Mouse (Mus musculus): ENCODE data around the gene Was. TPM values are rescaled to one million over a fixed set of nuclear protein-coding genes. Genes with fewer than 3 reads are reported as not detected.

The Was gene
- polyA plus RNA-seq (2012; rRNA removed): 3.2 TPM in 2 replicates

GRCm38 (mm10) chrX:8090346-8090953, at the start of gene Was:
Was (minus strand) TSS chrX:8090498.

GRCm38 (mm10) chrX:8132017-8132976, 42.0 kb upstream of the Was start, which contains the start of gene Wdr13:
Wdr13 (minus strand) TSS chrX:8132892.

GRCm38 (mm10) chrX:8074430-8075014, 15.8 kb downstream of the Was start, which contains the start of gene Suv39h1:
Suv39h1 (minus strand) TSS chrX:8074760.

Other genes starting within 250 kb of the Was start
- 27.6 and 29.9 TPM in 2 replicates for gene Otud5, start 249.1 kb downstream of the Was start, polyA plus RNA-seq (2012; rRNA removed)
- gene Pim2, start 212.2 kb downstream of the Was start, polyA plus RNA-seq (2012; rRNA removed): 16.5 and 18.2 TPM in 2 replicates
- 129 and 132 TPM in 2 replicates for gene Slc35a2, start 206.5 kb downstream of the Was start, polyA plus RNA-seq (2012; rRNA removed)
- gene Pqbp1, start 191.2 kb downstream of the Was start, polyA plus RNA-seq (2012; rRNA removed): 53.7 and 69.5 TPM in 2 replicates
- 41.8 and 57.6 TPM in 2 replicates for gene Timm17b, start 191.1 kb downstream of the Was start, polyA plus RNA-seq (2012; rRNA removed)
- not detected in 2 replicates for gene Gm10491, start 182.7 kb downstream of the Was start, polyA plus RNA-seq (2012; rRNA removed)
- not detected in 2 replicates for gene Gm10490, start 181.0 kb downstream of the Was start, polyA plus RNA-seq (2012; rRNA removed)
- 1.9 and 2.3 TPM in 2 replicates for gene Pcsk1n, start 170.7 kb downstream of the Was start, polyA plus RNA-seq (2012; rRNA removed)
- gene Eras, start 161.9 kb downstream of the Was start, polyA plus RNA-seq (2012; rRNA removed): not detected in 2 replicates
- 51.2 and 62.0 TPM in 2 replicates for gene Hdac6, start 142.6 kb downstream of the Was start, polyA plus RNA-seq (2012; rRNA removed)
- gene Gata1, start 112.4 kb downstream of the Was start, polyA plus RNA-seq (2012; rRNA removed): 8.0 and 9.2 TPM in 2 replicates
- not detected in 2 replicates for gene Glod5, start 72.0 kb downstream of the Was start, polyA plus RNA-seq (2012; rRNA removed)
- gene Suv39h1, start 15.7 kb downstream of the Was start, polyA plus RNA-seq (2012; rRNA removed): 19.6 and 26.9 TPM in 2 replicates
- gene Wdr13, start 42.4 kb upstream of the Was start, polyA plus RNA-seq (2012; rRNA removed): 259 and 304 TPM in 2 replicates
- gene Rbm3, start 55.4 kb upstream of the Was start, polyA plus RNA-seq (2012; rRNA removed): 79.2 and 93.2 TPM in 2 replicates
- gene Tbc1d25, start 85.7 kb upstream of the Was start, polyA plus RNA-seq (2012; rRNA removed): 17.5 and 20.1 TPM in 2 replicates
- 75.7 and 80.8 TPM in 2 replicates for gene Ebp, start 103.0 kb upstream of the Was start, polyA plus RNA-seq (2012; rRNA removed)
- gene Porcn, start 116.0 kb upstream of the Was start, polyA plus RNA-seq (2012; rRNA removed): 101 and 110 TPM in 2 replicates
- gene Ftsj1, start 161.9 kb upstream of the Was start, polyA plus RNA-seq (2012; rRNA removed): 42.4 and 58.3 TPM in 2 replicates
- 162 and 224 TPM in 2 replicates for gene Slc38a5, start 180.6 kb upstream of the Was start, polyA plus RNA-seq (2012; rRNA removed)
- gene Ssxb10, start 236.9 kb upstream of the Was start, polyA plus RNA-seq (2012; rRNA removed): not detected in 2 replicates